Mouse (Mus musculus) embryonic facial prominence, embryonic 11.5 days (tissue): Measurements from ENCODE around the gene Krtap4-1. TPM values are rescaled to one million over a fixed set of nuclear protein-coding genes. Genes with fewer than 3 reads are reported as not detected.
"Not testable (repeated sequence)": the region's sequence is repeated elsewhere in the genome, so short reads cannot be mapped to it uniquely, and the experiment has no call there.

Source experiments
- ATAC-seq: fragments of 200-750 bp; cut with Nextera tagmentation; replicated peaks from 2 replicates; pipeline ENCODE4 v1.8.0; 2017; ENCODE audit warnings: low read depth; ENCODE audit not compliant: insufficient number of reproducible peaks, low FRiP score, low TSS enrichment
- DNase-seq: peaks from one replicate; pipeline ENCODE4 v3.0.0-alpha.2; 2015; ENCODE audit warnings: low spot score
- H3K27ac ChIP-seq: fragments of 300-500 bp; sonication (generic); replicated peaks from 2 replicates; pipeline ENCODE4 v1.5.1; 2014; ENCODE audit warnings: mild to moderate bottlenecking, low read depth, low read length, control low read depth
- H3K27me3 ChIP-seq: fragments of 300-500 bp; sonication (generic); 2 replicates; pipeline ENCODE4 v1.6.1; 2014; ENCODE audit warnings: mild to moderate bottlenecking, low read length, moderate library complexity, mixed read lengths; ENCODE audit not compliant: control insufficient read depth, insufficient read depth
- H3K36me3 ChIP-seq: fragments of 300-500 bp; sonication (generic); replicated peaks from 2 replicates; pipeline ENCODE4 v1.6.1; 2014; ENCODE audit warnings: low read depth, mild to moderate bottlenecking, low read length, moderate library complexity, mixed read lengths; ENCODE audit not compliant: control insufficient read depth, insufficient read depth
- H3K4me1 ChIP-seq: fragments of 300-500 bp; sonication (generic); 2 replicates; pipeline ENCODE4 v1.6.1; 2014; ENCODE audit warnings: low read length, mixed read lengths; ENCODE audit not compliant: control insufficient read depth, insufficient read depth
- H3K4me2 ChIP-seq: fragments of 300-500 bp; sonication (generic); 2 replicates; pipeline ENCODE4 v1.6.1; 2014; ENCODE audit warnings: low read depth, mild to moderate bottlenecking, control low read depth, low read length, moderate library complexity
- H3K4me3 ChIP-seq: fragments of 300-500 bp; sonication (generic); 2 replicates; pipeline ENCODE4 v1.5.1; 2014; ENCODE audit warnings: low read depth, low read length, control low read depth
- H3K9ac ChIP-seq: fragments of 300-500 bp; sonication (generic); replicated peaks from 2 replicates; pipeline ENCODE4 v1.6.1; 2014; ENCODE audit warnings: mild to moderate bottlenecking, control low read depth, low read length
- H3K9me3 ChIP-seq: fragments of 300-500 bp; sonication (generic); replicated peaks from 2 replicates; pipeline ENCODE4 v1.6.1; 2016; ENCODE audit warnings: mild to moderate bottlenecking, low read length, inconsistent platforms, mixed read lengths; ENCODE audit not compliant: control insufficient read depth
- WGBS: fragments of 180-500 bp; shearing (Covaris S2); extraction: QIAGEN DNeasy Blood & Tissue Kit; methylation state at CpG from one replicate; pipeline ENCODE4 v1.1.7; 2014; 5-methylcytosine and 5-hydroxymethylcytosine counted together
- polyA plus RNA-seq: library from polyadenylated mRNA; unstranded; fragments of >200 nt; fragmentation: Nextera tagmentation; extraction: Ambion mirVana; gene quantifications from 2 replicates; pipeline ENCODE4 v1.2.1, GENCODE M21; 2014

The Krtap4-1 gene
- polyA plus RNA-seq, 1 experiment from 2014 or later = not detected

DNA sequence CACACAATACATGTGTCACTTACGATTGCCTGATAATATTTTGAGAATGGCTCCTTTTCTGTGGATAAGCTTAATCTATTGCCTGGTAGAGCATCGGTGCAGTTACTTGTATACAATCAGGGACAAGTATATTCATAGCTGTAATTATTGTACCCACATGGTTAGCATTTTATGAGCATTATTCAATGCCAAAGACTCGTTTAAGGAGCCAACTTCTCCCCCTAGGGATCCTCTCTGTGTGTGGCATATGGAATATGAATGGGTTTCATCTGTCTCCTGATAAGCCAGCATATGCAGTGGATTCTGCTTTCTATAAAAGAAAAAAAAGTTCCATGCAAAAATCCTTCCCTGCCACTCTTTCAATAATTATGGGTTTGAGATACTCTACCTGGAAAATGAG is 16.3 kb upstream of the Krtap4-1 start:
- no peaks in the 10 kb centered on the region for H3K9me3 ChIP-seq
- no peak overlapping the region for H3K4me3 ChIP-seq
- H3K27me3 ChIP-seq = no peaks in the 10 kb centered on the region
- 78% methylated on average over 3 of the region's 3 CpGs for WGBS
- no peaks in the 10 kb centered on the region for H3K36me3 ChIP-seq
- no peaks in the 10 kb centered on the region for H3K4me1 ChIP-seq
- DNase-seq = no peak
- no peak overlapping the region for H3K27ac ChIP-seq
- no peak for ATAC-seq
- H3K9ac ChIP-seq = no peak overlapping the region
- no peak overlapping the region for H3K4me2 ChIP-seq

DNA sequence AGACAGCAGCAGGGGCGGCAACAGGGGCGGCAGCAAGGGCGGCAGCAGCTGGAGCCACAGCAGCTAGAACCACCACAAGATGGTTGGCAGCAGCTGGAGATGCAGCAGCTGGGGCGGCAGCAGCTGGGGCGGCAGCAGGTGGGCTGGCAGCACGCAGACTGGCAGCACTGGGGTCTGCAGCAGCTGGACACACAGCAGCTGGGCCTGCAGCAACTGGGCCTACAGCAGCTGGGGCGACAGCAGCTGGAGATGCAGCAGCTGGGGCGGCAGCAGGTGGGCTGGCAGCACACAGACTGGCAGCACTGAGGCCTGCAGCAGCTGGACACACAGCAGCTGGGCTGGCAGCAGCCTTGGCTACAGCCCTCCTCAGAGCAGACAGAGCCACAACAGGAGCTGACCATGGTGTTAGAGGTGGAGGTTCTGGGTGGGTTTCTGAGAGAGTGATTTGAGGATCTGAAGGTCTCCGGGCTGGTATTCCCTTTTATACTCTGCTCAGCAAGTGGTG is 15.6 kb upstream of the Krtap4-1 start, which contains the start of gene Krtap4-7:
Gene Krtap4-7 (minus strand): TSS at position 455 of the 505 bp plus-strand sequence.
- WGBS = 88% methylated on average over 9 of the region's 9 CpGs
- H3K27me3 ChIP-seq, H3K36me3 ChIP-seq, H3K4me2 ChIP-seq, ATAC-seq, H3K4me1 ChIP-seq, H3K4me3 ChIP-seq, H3K27ac ChIP-seq, DNase-seq, H3K9ac ChIP-seq, H3K9me3 ChIP-seq: not testable (repeated sequence)

DNA sequence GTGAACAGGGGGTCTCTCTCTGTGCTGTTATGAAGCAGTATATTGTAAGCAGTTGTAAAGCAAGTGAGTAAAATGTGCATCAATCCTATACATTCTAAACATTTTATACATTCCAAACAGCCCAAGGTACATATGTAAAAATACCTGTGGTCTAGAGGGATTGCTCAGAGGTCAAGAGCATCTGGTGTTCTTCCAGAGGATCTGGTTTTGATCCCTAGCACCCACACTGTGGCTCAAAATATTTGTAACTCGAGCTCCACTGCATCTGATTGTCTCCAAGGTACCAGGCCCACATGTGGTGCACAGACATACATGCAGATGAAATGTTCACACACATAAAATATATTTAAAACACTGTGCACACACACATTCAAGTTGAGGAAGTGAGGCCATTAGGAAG is 12.9 kb upstream of the Krtap4-1 start:
- peak; percentile 32 for DNase-seq
- Histone ChIP-seq H3K4me2 (no peak overlapping the region), H3K4me1 (no peaks in the 10 kb centered on the region), H3K27ac (no peak overlapping the region), H3K36me3 (no peaks in the 10 kb centered on the region), H3K4me3 (no peak overlapping the region), H3K9ac (no peak overlapping the region), H3K9me3 (no peaks in the 10 kb centered on the region), H3K27me3 (no peaks in the 10 kb centered on the region)
- 20% methylated on average over 1 of the region's 1 CpGs for WGBS
- no peak for ATAC-seq

DNA sequence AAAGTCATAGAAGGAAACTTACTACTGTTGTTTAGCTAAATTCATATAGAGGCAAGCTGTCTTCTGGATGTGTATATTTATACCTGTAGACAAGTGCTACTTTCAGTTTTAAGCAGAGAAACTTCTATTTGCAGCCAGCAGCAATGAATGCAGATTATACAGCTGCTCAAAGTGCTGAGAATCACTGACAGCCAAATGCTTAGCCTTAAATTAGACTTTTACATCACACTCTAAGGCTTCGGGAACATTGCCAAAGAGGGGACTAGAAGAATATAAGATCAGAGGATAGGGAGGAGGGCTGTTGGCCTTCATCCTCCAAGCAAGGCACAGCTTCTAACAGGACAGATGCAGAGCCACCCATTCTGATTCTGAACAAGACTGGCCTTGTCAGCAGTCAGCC is 9.0 kb upstream of the Krtap4-1 start:
- Histone ChIP-seq H3K9me3 (no peaks in the 10 kb centered on the region), H3K4me1 (no peaks in the 10 kb centered on the region), H3K4me3 (no peak overlapping the region), H3K9ac (no peak overlapping the region), H3K27ac (no peak overlapping the region), H3K27me3 (no peaks in the 10 kb centered on the region), H3K36me3 (no peaks in the 10 kb centered on the region), H3K4me2 (no peak overlapping the region)
- ATAC-seq = no peak
- DNase-seq = no peak
- 80% methylated on average over 1 of the region's 1 CpGs for WGBS

DNA sequence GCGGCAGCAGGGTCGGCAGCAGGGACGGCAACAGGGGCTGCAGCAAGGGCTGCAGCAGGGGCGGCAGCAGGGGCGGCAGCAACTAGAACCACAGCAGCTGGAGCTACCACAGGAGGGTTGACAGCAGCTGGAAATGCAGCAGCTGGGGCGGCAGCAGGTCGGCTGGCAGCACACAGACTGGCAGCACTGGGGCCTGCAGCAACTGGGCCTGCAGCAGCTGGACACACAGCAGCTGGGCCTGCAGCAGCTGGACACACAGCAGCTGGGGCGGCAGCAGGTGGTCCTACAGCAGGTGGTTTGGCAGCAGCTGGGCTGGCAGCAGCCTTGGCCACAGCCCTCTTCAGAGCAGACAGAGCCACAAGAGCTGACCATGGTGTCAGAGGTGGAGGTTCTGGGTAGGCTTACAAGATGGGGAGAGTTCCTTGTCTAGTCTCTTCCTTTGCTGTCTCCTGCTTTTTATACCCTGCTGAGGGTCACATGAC is 6.7 kb upstream of the Krtap4-1 start, which contains the start of gene Krtap4-2:
Gene Krtap4-2 (minus strand): TSS at position 432 of the 482 bp plus-strand sequence.
- WGBS = 38% methylated on average over 8 of the region's 8 CpGs

DNA sequence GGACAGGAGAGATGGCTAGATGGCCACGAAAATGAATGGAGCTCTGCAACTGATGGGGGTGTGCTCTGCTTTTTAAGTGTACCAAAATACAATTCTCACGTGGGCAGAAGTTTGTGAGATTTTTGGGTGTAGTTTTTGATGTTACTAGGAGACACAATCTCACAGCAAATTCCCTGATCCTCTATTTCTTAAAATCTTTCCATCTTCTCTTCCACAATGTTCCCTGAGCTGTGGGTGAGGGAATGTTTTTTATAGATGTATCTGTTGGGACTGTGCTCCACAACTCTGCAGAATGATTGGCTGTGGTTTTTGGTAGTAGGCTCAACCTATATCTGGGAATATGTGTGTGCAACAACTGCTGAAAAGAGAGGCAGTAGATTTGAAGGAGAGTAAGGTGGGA is 5.3 kb upstream of the Krtap4-1 start:
- ATAC-seq (no peak), DNase-seq (no peak)
- Histone ChIP-seq H3K4me3 (no peak overlapping the region), H3K27ac (no peak overlapping the region), H3K9ac (no peak overlapping the region), H3K4me1 (no peaks in the 10 kb centered on the region), H3K36me3 (no peaks in the 10 kb centered on the region), H3K9me3 (no peaks in the 10 kb centered on the region), H3K27me3 (no peaks in the 10 kb centered on the region), H3K4me2 (no peak overlapping the region)
- WGBS = 60% methylated on average over 2 of the region's 2 CpGs

More for the DNA sequence above, 6.7 kb upstream of the Krtap4-1 start, which contains the start of gene Krtap4-2:
- ATAC-seq = no peak
- no peaks in the 10 kb centered on the region for H3K27me3 ChIP-seq
- no peak for DNase-seq
- H3K4me3 ChIP-seq = no peak within 1 kb of the TSS
- H3K36me3 ChIP-seq = no peaks in the 10 kb centered on the region
- H3K9ac ChIP-seq = no peak within 1 kb of the TSS
- no peak within 1 kb of the TSS for H3K4me2 ChIP-seq
- no peaks in the 10 kb centered on the region for H3K4me1 ChIP-seq
- H3K27ac ChIP-seq = no peak within 1 kb of the TSS
- H3K9me3 ChIP-seq = no peaks in the 10 kb centered on the region

DNA sequence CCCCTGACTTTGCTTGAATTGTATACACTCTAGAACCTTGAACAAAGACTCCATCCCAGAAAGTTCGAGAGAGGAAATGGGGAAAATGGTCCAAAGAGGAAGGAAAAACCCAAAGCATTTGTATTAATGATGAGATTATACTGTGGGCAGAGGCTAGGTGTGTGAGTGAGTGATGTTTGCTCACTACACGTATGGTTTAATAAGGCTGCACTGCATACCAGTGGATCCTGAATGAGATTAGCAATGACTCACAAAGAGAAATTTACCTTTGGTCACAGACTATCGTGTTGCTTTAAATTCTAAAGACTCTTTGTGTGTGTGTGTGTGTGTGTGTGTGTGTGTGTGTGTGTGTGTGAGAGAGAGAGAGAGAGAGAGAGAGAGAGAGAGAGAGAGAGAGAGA is 2.9 kb upstream of the Krtap4-1 start:
- no peaks in the 10 kb centered on the region for H3K36me3 ChIP-seq
- WGBS = 88% methylated on average over 3 of the region's 3 CpGs

DNA sequence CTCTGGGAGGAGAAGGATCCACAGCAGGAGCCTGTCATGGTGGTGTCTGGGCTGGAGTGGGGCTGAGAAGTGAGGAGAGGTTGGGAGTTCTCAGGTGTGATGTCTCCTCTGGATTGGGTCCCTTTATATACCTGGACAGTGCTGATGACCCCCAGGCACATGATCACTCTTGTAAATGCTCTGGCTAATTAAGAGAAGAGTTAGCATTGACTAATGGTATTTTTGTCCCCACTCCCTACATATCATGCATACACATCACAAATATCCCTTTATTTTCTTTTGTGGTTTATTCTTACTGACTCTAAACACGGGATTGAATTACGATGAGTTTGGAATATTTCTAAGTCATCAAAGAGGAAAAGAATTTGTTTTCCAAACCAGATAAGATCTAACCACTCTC is 7.7 kb downstream of the Krtap4-1 start, which contains the start of gene Gm11562:
Gene Gm11562 (minus strand): TSS at position 101 of the 400 bp plus-strand sequence.
- H3K4me3 ChIP-seq = no peak within 1 kb of the TSS
- no peaks in the 10 kb centered on the region for H3K27me3 ChIP-seq
- H3K9me3 ChIP-seq = no peaks in the 10 kb centered on the region
- no peaks in the 10 kb centered on the region for H3K36me3 ChIP-seq
- no peak within 1 kb of the TSS for H3K4me2 ChIP-seq
- WGBS = 83% methylated on average over 2 of the region's 2 CpGs
- no peaks in the 10 kb centered on the region for H3K4me1 ChIP-seq
- DNase-seq (no peak), ATAC-seq (no peak)
- no peak within 1 kb of the TSS for H3K27ac ChIP-seq
- H3K9ac ChIP-seq = no peak within 1 kb of the TSS

More for the DNA sequence above, 2.9 kb upstream of the Krtap4-1 start:
- no peaks in the 10 kb centered on the region for H3K27me3 ChIP-seq
- no peaks in the 10 kb centered on the region for H3K4me1 ChIP-seq
- no peak overlapping the region for H3K9ac ChIP-seq
- no peaks in the 10 kb centered on the region for H3K9me3 ChIP-seq
- no peak overlapping the region for H3K27ac ChIP-seq
- no peak overlapping the region for H3K4me2 ChIP-seq
- no peak for ATAC-seq
- DNase-seq = no peak
- no peak overlapping the region for H3K4me3 ChIP-seq
